Mouse (Mus musculus): ENCODE data around the gene Vmn1r39.
"Not testable (repeated sequence)": the region's sequence is repeated elsewhere in the genome, so short reads cannot be mapped to it uniquely, and the experiment has no call there.

Vmn1r39 gene

DNA sequence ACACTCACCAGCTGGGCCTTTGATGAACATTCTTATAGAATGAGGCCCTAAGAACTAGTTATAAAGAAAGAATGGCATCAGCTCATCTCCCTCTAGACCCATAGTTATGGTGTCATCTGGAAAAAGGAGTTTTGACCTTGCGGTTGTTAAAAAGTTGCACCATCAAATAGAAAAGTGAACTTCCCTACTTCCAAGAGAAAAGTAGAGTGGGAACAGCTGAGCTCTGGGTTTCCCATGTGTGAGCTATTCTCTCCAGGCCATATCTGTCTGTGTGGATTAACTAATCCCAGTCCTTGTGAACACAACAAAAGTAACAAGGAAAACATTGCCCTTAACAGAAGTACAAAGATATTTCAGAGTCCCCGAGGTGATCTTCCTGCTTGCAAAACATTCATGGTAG, at the start of gene Vmn1r39:
Gene Vmn1r39, minus strand, starts transcription at position 101 of the 400 bp plus-strand sequence.
- DNase-seq (ENCODE audit: low read depth, low spot score), result no peak

DNA sequence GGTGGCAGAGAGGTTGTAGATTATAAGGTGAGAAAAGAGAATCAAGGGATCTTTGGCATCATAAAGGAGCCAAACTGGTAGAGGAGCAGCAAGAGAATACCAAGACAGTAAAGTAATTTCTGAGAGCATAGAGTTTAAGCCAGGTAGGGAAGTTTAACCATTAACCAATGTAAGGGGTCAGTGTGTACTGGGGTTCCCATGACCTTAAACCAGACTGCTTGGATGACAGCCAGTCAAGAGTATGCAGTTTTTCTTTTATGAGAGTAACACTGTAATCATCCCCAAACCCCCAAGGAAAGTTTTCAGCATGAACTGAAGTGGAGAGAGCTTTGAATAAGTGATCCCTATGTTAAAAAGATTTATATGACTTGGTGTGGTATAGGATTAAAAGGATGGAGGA, 49.0 kb upstream of the Vmn1r39 start:
- DNase-seq (ENCODE audit: low read depth, low spot score), result no peak

DNA sequence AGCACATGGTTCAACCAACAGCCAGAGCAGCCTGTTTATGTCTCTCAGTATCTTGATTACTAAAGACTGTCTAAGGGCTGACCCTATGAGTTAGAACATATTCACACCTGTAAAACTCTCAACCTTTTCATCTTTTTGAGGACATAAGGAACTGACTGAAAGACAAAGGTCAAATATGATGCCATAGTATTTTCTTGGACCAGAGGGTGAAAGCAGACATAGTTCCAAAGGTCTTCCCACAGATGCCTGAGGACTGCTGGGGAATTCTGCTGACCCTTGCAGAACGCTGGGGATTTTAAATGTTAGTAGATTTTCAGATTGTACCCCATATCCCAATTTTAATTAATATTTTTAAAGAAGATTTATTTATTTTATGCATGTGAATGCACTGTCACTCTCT, 47.9 kb upstream of the Vmn1r39 start:
- no peak for DNase-seq (ENCODE audit: low read depth, low spot score)

DNA sequence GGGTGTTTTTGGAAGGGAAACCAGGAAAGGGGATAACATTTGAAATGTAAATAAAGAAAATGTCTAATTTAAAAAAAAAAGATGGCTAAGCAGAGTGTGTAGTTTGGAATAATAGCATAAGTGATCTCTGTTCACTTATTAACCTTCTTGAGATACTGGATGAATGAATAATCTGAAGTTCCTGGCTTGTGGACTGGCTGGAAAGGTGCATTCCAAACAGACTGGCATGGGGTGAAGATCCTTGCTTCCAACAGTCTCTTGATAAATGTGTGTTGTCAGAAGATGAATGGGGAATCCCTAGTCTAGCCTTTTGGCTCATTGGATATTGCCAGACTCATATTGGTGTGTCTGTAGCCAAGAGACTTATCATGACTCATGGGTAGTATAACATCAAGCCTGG, 45.8 kb upstream of the Vmn1r39 start:
- DNase-seq (ENCODE audit: low read depth, low spot score), result no peak

DNA sequence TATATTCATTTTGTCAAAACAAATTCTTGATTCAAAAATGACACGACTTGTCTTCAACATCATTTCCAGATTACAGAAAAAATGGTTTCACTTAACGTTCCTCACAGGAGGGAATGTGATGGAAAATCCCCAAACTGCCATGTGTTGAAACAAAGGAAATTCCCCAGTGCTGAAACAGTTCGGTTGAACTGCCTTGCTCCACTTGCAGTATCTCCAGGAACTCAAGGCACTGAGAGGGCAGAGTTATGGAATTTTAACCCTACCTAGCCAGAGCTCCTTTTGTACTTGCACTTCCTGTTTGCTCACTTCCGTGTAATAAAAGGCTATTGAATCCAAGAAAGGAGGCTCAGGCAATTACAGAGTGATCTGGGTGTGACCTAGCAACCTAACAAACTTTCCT, 38.5 kb upstream of the Vmn1r39 start:
- no peak for DNase-seq (ENCODE audit: low read depth, low spot score)

DNA sequence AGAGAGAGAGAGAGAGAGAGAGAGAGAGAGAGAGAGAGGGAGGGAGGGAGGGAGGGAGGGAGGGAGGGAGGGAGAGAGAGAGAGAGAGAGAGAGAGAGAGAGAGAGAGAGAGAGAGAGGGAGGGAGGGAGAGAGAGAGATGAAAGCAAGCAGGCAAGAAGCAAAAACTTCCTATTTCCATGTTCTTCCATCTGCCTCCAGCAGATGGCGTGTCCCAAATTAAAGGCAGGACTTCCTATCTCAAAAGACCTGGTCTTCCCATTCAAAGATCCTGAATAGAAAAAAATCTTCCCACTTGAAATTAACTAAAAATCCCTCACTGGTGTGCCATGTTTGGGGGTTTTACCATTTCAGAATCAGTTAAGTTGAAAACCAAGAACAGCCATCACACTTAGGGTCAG, 30.2 kb upstream of the Vmn1r39 start:
- not testable (repeated sequence) for DNase-seq (ENCODE audit: low read depth, low spot score)

DNA sequence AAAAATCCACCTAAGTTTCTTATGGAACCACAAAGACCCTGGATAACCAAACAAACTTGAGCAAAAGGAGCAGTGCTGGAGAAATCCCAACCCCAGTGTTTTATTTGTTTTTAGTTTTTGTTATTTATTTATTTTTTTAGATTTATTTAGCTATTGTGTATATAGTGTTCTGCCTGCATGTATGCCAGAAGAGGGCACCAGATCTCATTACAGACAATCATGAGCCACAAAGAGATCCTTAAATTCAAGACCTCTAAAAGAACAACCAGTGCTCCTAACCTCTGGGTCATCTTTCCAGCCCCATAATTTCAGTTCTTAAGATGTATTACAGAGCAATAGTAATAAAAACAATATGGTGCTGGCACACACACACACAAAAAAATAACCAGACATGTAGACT, 26.5 kb upstream of the Vmn1r39 start:
- no peak for DNase-seq (ENCODE audit: low read depth, low spot score)

DNA sequence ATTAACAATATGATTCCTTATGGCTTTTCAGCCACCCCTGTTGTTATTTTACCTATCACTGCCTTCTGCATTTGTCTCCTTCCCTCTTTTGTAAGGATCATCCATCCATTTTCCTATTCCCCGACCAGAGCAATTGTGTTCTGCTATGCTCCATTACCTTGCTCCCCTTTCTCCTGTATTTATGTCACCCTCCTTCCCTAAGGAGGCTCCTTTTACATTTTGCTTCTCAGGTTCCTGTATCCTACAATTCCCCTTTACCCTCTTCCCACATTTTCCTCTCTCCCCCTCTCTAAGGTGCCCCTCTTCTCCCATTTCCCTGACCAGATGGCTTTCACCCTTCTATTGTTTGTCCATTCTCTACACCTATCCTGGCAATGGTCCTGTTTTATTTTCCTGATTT, 4.1 kb downstream of the Vmn1r39 start:
- no peak for DNase-seq (ENCODE audit: low read depth, low spot score)

DNA sequence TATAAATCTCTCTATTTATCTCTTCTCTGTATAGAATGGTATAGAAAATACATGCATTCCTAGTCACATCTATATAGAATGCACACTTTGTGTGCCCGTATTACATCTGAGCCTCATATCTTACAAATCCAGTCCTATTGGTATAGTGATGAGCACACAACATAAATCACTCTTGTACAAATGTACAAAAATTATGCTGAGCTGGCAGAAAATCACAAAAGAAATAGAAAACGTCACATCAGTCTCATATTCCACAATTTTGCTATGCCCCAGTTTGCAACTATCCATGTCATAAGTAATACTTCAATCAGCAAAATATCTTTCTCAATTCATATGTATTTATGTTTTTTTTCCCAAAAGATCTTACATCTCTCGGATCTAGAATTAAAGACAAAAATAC, 4.7 kb downstream of the Vmn1r39 start:
- no peak for DNase-seq (ENCODE audit: low read depth, low spot score)

DNA sequence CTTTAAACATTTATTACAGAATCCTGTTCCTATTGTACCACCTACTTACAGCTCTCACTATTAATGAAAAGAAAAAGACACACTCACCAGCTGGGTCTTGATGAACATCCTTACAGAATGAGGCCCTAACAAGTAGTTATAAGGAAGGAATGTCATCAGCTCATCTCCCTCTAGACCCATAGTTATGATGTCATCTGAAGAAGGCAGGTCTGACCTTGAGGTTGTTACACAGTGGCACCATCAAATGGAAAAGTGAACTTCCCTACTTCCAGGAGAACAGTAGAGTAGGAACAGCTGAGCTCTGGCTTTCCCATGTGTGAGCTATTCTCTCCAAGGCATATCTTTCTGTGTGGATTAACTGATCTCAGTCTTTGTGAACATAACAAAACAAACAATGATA, 27.9 kb downstream of the Vmn1r39 start, which contains the start of gene Vmn1r38:
Gene Vmn1r38, minus strand, starts transcription at position 101 of the 400 bp plus-strand sequence.
- DNase-seq (ENCODE audit: low read depth, low spot score), result not testable (repeated sequence)

All from retina, postnatal 7 days (tissue).